Mouse (Mus musculus): ENCODE results near the gene Vav1.

Gene Vav1

GRCm38 (mm10) chr17:57339298-57339697, 60.4 kb downstream of the Vav1 start:
- DNase-seq (ENCODE audit: low spot score) = no peak

DNA sequence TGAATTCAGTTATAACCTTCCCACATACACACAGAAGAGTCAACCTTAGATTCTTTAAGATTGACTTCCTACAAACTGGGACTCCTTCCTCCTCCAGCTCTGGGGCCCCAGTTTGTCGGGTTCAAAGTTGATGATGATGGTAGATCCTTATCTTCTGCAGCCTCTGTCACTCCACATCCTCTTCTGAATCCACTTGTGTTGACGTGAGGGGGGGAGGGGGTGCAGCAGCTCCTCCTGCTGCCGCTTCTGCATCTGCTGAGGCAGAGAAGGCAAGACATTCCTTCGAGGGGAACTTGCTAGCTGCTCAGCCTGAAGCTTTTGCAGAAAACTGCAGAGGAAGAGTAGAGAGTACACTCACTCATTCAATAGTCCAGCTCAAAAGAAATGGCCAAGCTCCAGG, 62.7 kb downstream of the Vav1 start:
- DNase-seq (ENCODE audit: low spot score) = no peak

DNA sequence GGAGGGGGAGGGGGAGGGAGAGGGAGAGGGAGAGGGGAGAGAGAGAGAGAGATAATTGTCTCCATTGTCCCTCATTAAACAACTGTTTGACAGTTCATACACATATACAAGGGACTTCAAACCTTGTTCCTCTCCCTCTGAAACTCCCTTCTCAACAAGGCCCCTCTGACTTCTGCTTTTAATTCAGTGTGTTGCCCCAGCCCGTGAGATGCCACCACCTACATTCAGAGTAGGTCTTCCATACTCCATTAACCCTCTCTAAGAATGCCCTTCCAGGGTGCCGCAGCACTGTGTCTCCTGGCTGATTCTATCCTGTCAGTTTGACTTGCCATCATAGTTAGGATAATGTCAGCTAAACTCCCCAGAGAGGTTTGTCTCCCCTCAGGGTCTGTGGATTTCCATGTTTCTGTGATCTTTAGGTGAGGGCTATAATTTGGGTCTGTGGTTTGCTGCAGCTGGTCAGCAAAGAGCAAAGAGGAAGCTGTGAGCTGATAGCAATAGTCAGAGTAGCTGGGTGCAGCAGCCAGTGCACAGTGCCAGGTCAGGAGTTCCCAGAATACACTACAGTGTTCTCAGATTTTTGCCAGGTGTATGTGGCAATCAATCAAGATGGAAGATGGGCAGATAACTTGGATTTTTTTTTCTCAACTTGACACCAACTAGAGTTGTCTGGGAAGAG, 65.3 kb downstream of the Vav1 start:
- DNase-seq (ENCODE audit: low spot score) = no peak

DNA sequence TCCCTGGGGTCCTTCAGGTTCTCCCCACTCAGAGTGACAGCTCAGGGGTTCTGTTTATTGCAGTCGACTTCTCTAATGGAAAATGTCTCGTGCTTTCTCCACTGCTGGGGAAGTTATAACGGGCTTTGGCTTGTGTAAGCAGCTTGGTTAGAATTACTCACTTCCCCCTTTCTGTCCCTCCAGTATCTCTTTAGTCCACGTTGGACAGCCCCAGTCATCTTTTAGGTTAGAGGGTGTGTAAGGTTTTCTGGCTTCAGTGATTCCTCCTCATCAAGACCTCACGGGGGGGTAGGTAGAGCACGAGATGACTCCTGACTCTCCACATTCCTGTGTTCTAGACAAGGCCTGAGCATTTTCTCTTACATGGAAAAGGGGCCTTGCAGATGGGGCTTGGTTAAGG, 68.1 kb downstream of the Vav1 start:
- DNase-seq (ENCODE audit: low spot score) = no peak

- DNase-seq (ENCODE audit: low spot score) = no peak
These were observed 68.9 kb downstream of the Vav1 start for GRCm38 (mm10) chr17:57347781-57348180.

- DNase-seq (ENCODE audit: low spot score) = no peak
These were observed 70.2 kb downstream of the Vav1 start for GRCm38 (mm10) chr17:57349067-57349466.

GRCm38 (mm10) chr17:57350212-57350611, 71.3 kb downstream of the Vav1 start:
- no peak for DNase-seq (ENCODE audit: low spot score)

DNA sequence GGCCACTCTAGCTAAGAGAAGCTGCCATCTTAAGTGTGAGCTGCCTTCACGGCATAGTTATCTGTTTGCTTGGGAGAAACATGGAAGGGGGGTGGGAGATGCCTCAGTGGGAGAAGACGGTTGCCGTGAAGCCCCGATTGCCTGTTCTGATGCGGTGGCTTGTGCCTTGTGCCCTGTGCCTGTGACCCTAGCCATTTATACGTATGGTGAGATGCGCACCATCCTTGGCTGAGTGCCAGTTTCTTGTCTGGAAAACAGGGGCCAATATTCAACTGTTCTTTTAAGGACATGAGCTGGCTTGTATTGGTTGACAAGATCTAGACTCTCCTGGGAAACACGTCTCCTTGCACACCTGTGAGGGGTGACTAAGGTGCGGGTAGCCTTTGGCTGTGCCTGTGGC, 72.2 kb downstream of the Vav1 start:
- no peak for DNase-seq (ENCODE audit: low spot score)

- DNase-seq (ENCODE audit: low spot score) = no peak
These were observed 79.5 kb downstream of the Vav1 start, which contains the start of gene Adgre1 for GRCm38 (mm10) chr17:57358441-57358840. Gene Adgre1 (plus strand): TSS chr17:57358691.

DNA sequence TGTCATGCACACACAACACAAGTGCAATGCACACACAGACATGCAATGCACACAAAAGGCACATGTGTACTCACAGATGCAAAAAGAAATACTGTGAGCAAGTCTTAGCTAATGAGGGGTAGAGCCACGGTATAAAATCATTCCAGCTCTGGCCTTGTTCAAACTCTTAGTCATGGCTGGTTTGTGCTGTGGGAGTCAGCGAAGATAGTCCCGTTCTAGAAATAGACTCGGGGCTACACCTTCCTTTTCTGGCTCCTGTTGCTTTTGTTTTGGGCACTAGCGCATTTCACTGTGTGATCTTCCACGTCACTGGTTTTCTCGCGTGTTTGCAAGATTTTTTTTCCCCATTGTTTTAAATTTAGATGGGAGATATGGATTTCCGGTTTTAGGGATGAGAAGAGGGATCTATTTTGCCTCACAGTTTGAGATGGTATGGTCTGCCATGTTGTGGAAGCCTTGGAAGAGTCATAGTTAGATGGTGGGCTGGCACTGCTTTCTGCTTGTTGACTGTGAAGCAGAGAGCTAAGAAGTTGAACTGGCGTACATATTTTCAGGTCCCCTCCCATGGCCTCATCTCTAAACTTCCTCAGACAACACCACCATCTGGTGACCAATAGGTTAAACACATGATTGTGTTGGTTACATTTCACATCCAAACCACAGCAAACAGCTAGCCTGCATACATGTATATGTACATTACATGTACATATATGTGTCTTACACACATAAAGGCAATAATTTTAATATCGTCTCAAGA, 80.8 kb downstream of the Vav1 start:
- DNase-seq (ENCODE audit: low spot score) = no peak

Data from adipocyte (in vitro differentiated cells).